Mouse (Mus musculus): Measurements from ENCODE around the gene Sh3bgrl3. TPM values are rescaled to one million over a fixed set of nuclear protein-coding genes. Genes with fewer than 3 reads are reported as not detected.
"Not testable (repeated sequence)": the region's sequence is repeated elsewhere in the genome, so short reads cannot be mapped to it uniquely, and the experiment has no call there.

Sh3bgrl3 gene
- polyA plus RNA-seq (2014; fragmentation: Nextera tagmentation; extraction: Ambion mirVana), result 337 and 396 TPM in 2 replicates

- Histone ChIP-seq H3K4me2 (replicated peaks; ENCODE audit: low read depth, low read length) (peak within 1 kb of the TSS; percentile 59), H3K27me3 (ENCODE audit: control insufficient read depth, insufficient read depth, low read length) (no peaks in the 10 kb centered on the region), H3K4me3 (ENCODE audit: low read depth, low read length) (peak within 1 kb of the TSS; percentile 69), H3K9ac (ENCODE audit: low read depth, low read length) (peak within 1 kb of the TSS; percentile 83), H3K36me3 (ENCODE audit: control insufficient read depth, insufficient read depth, low read length) (no peaks in the 10 kb centered on the region), H3K4me1 (replicated peaks; ENCODE audit: control insufficient read depth, insufficient read depth, low read length) (no peaks in the 10 kb centered on the region; the same call in none of the 2 replicates), H3K9me3 (ENCODE audit: control insufficient read depth, low read length) (no peaks in the 10 kb centered on the region), H3K27ac (ENCODE audit: low read depth, low read length) (peak within 1 kb of the TSS; percentile 31)
- under 1% methylated on average over 49 of the region's 50 CpGs for WGBS
- peak; percentile 94 for ATAC-seq (ENCODE audit: low FRiP score)
- DNase-seq (ENCODE audit: low spot score), result peak; percentile 89
These were observed at the start of gene Sh3bgrl3 for GRCm38 (mm10) chr4:134128221-134128982. Gene Sh3bgrl3, minus strand, starts transcription at chr4:134128789.

- DNase-seq (ENCODE audit: low spot score) (no peak), ATAC-seq (ENCODE audit: low FRiP score) (no peak)
- 88% methylated on average over 3 of the region's 3 CpGs for WGBS
- Histone ChIP-seq H3K9me3 (ENCODE audit: control insufficient read depth, low read length) (no peaks in the 10 kb centered on the region), H3K27ac (ENCODE audit: low read depth, low read length) (no peak overlapping the region), H3K9ac (ENCODE audit: low read depth, low read length) (no peak overlapping the region), H3K27me3 (ENCODE audit: control insufficient read depth, insufficient read depth, low read length) (no peaks in the 10 kb centered on the region), H3K4me3 (ENCODE audit: low read depth, low read length) (no peak overlapping the region), H3K4me1 (replicated peaks; ENCODE audit: control insufficient read depth, insufficient read depth, low read length) (no peaks in the 10 kb centered on the region), H3K4me2 (replicated peaks; ENCODE audit: low read depth, low read length) (no peak overlapping the region), H3K36me3 (ENCODE audit: control insufficient read depth, insufficient read depth, low read length) (no peaks in the 10 kb centered on the region)
These were observed 43.8 kb upstream of the Sh3bgrl3 start for GRCm38 (mm10) chr4:134172391-134172790.

- Histone ChIP-seq H3K4me1 (replicated peaks; ENCODE audit: control insufficient read depth, insufficient read depth, low read length) (no peaks in the 10 kb centered on the region), H3K27me3 (ENCODE audit: control insufficient read depth, insufficient read depth, low read length) (no peaks in the 10 kb centered on the region), H3K9me3 (ENCODE audit: control insufficient read depth, low read length) (no peaks in the 10 kb centered on the region), H3K9ac (ENCODE audit: low read depth, low read length) (no peak overlapping the region), H3K4me3 (ENCODE audit: low read depth, low read length) (no peak overlapping the region), H3K36me3 (ENCODE audit: control insufficient read depth, insufficient read depth, low read length) (peaks cover 3% of the 10 kb centered on the region; the same call in 1 of the 2 replicates), H3K27ac (ENCODE audit: low read depth, low read length) (no peak overlapping the region), H3K4me2 (replicated peaks; ENCODE audit: low read depth, low read length) (no peak overlapping the region)
- ATAC-seq (ENCODE audit: low FRiP score) (no peak), DNase-seq (ENCODE audit: low spot score) (no peak)
- 90% methylated on average over 3 of the region's 3 CpGs for WGBS
These were observed 38.3 kb upstream of the Sh3bgrl3 start for GRCm38 (mm10) chr4:134166906-134167305.

- Histone ChIP-seq H3K9me3 (ENCODE audit: control insufficient read depth, low read length) (no peaks in the 10 kb centered on the region), H3K27me3 (ENCODE audit: control insufficient read depth, insufficient read depth, low read length) (no peaks in the 10 kb centered on the region), H3K9ac (ENCODE audit: low read depth, low read length) (no peak overlapping the region), H3K4me3 (ENCODE audit: low read depth, low read length) (no peak overlapping the region), H3K36me3 (ENCODE audit: control insufficient read depth, insufficient read depth, low read length) (peaks cover 3% of the 10 kb centered on the region; the same call in 1 of the 2 replicates), H3K27ac (ENCODE audit: low read depth, low read length) (no peak overlapping the region), H3K4me2 (replicated peaks; ENCODE audit: low read depth, low read length) (no peak overlapping the region), H3K4me1 (replicated peaks; ENCODE audit: control insufficient read depth, insufficient read depth, low read length) (no peaks in the 10 kb centered on the region)
- WGBS, result 92% methylated on average over 3 of the region's 3 CpGs
- DNase-seq (ENCODE audit: low spot score), result no peak
- no peak for ATAC-seq (ENCODE audit: low FRiP score)
These were observed 37.2 kb upstream of the Sh3bgrl3 start for GRCm38 (mm10) chr4:134165548-134166465.

- Histone ChIP-seq H3K4me3 (ENCODE audit: low read depth, low read length) (no peak overlapping the region), H3K9ac (ENCODE audit: low read depth, low read length) (no peak overlapping the region), H3K27ac (ENCODE audit: low read depth, low read length) (no peak overlapping the region), H3K4me1 (replicated peaks; ENCODE audit: control insufficient read depth, insufficient read depth, low read length) (no peaks in the 10 kb centered on the region), H3K27me3 (ENCODE audit: control insufficient read depth, insufficient read depth, low read length) (no peaks in the 10 kb centered on the region), H3K36me3 (ENCODE audit: control insufficient read depth, insufficient read depth, low read length) (peaks cover 3% of the 10 kb centered on the region; the same call in 1 of the 2 replicates), H3K9me3 (ENCODE audit: control insufficient read depth, low read length) (no peaks in the 10 kb centered on the region), H3K4me2 (replicated peaks; ENCODE audit: low read depth, low read length) (no peak overlapping the region)
- ATAC-seq (ENCODE audit: low FRiP score), result no peak
- DNase-seq (ENCODE audit: low spot score), result no peak
- 85% methylated on average over 6 of the region's 6 CpGs for WGBS
These were observed 36.4 kb upstream of the Sh3bgrl3 start for GRCm38 (mm10) chr4:134165024-134165423.

- Histone ChIP-seq H3K4me1 (replicated peaks; ENCODE audit: control insufficient read depth, insufficient read depth, low read length) (no peaks in the 10 kb centered on the region), H3K4me3 (ENCODE audit: low read depth, low read length) (no peak overlapping the region), H3K27me3 (ENCODE audit: control insufficient read depth, insufficient read depth, low read length) (no peaks in the 10 kb centered on the region), H3K36me3 (ENCODE audit: control insufficient read depth, insufficient read depth, low read length) (peaks cover 3% of the 10 kb centered on the region; the same call in 1 of the 2 replicates), H3K4me2 (replicated peaks; ENCODE audit: low read depth, low read length) (no peak overlapping the region), H3K27ac (ENCODE audit: low read depth, low read length) (no peak overlapping the region), H3K9me3 (ENCODE audit: control insufficient read depth, low read length) (no peaks in the 10 kb centered on the region), H3K9ac (ENCODE audit: low read depth, low read length) (no peak overlapping the region)
- WGBS, result 91% methylated on average over 5 of the region's 6 CpGs
- DNase-seq (ENCODE audit: low spot score) (no peak), ATAC-seq (ENCODE audit: low FRiP score) (no peak)
These were observed 36.0 kb upstream of the Sh3bgrl3 start for GRCm38 (mm10) chr4:134164591-134164990.

GRCm38 (mm10) chr4:134160071-134160470, 31.5 kb upstream of the Sh3bgrl3 start:
- H3K36me3 ChIP-seq (ENCODE audit: control insufficient read depth, insufficient read depth, low read length); H3K9me3 ChIP-seq (ENCODE audit: control insufficient read depth, low read length); H3K27me3 ChIP-seq (ENCODE audit: control insufficient read depth, insufficient read depth, low read length); H3K4me1 ChIP-seq (replicated peaks; ENCODE audit: control insufficient read depth, insufficient read depth, low read length); H3K9ac ChIP-seq (ENCODE audit: low read depth, low read length); ATAC-seq (ENCODE audit: low FRiP score); H3K27ac ChIP-seq (ENCODE audit: low read depth, low read length): not testable (repeated sequence)
- peak overlapping the region; percentile 41 for H3K4me3 ChIP-seq (ENCODE audit: low read depth, low read length)
- DNase-seq (ENCODE audit: low spot score), result peak; percentile 58
- 11% methylated on average over 28 of the region's 30 CpGs for WGBS
- H3K4me2 ChIP-seq (replicated peaks; ENCODE audit: low read depth, low read length), result peak overlapping the region; percentile 60

- Histone ChIP-seq H3K36me3 (ENCODE audit: control insufficient read depth, insufficient read depth, low read length) (0 out of 2 replicates have a peak, but pooled peaks cover 6% of the 10 kb centered on the region), H3K4me2 (replicated peaks; ENCODE audit: low read depth, low read length) (no peak overlapping the region), H3K4me3 (ENCODE audit: low read depth, low read length) (no peak overlapping the region), H3K9ac (ENCODE audit: low read depth, low read length) (no peak overlapping the region), H3K4me1 (replicated peaks; ENCODE audit: control insufficient read depth, insufficient read depth, low read length) (no peaks in the 10 kb centered on the region), H3K27ac (ENCODE audit: low read depth, low read length) (no peak overlapping the region), H3K27me3 (ENCODE audit: control insufficient read depth, insufficient read depth, low read length) (no peaks in the 10 kb centered on the region), H3K9me3 (ENCODE audit: control insufficient read depth, low read length) (no peaks in the 10 kb centered on the region)
- ATAC-seq (ENCODE audit: low FRiP score) (no peak), DNase-seq (ENCODE audit: low spot score) (no peak)
- 89% methylated on average over 6 of the region's 6 CpGs for WGBS
These were observed 30.2 kb upstream of the Sh3bgrl3 start for GRCm38 (mm10) chr4:134158774-134159173.
